Mouse (Mus musculus) midbrain, embryonic 14.5 days (tissue): Measurements from ENCODE around the gene Zc3h4. TPM values are rescaled to one million over a fixed set of nuclear protein-coding genes. Genes with fewer than 3 reads are reported as not detected.

Experiments used
- ATAC-seq: fragments of 200-750 bp; cut with Nextera tagmentation; 2 replicates; pipeline ENCODE4 v1.8.0; 2017; ENCODE audit warnings: moderate number of reproducible peaks, moderate library complexity; ENCODE audit not compliant: low FRiP score, low TSS enrichment
- DNase-seq: peaks from one replicate; pipeline ENCODE4 v3.0.0-alpha.2; 2015
- H3K27ac ChIP-seq: fragments of 300-500 bp; sonication (generic); replicated peaks from 2 replicates; pipeline ENCODE4 v1.5.1; 2014; ENCODE audit warnings: mild to moderate bottlenecking, low read depth, low read length, moderate library complexity
- H3K27me3 ChIP-seq: fragments of 300-500 bp; sonication (generic); 2 replicates; pipeline ENCODE4 v1.6.1; 2014; ENCODE audit warnings: low read length, control low read depth, mixed read lengths; ENCODE audit not compliant: control insufficient read depth, insufficient read depth
- H3K36me3 ChIP-seq: fragments of 300-500 bp; sonication (generic); 2 replicates; pipeline ENCODE4 v1.6.1; 2014; ENCODE audit warnings: low read length, control low read depth; ENCODE audit not compliant: control insufficient read depth, insufficient read depth
- H3K4me1 ChIP-seq: fragments of 300-500 bp; sonication (generic); 2 replicates; pipeline ENCODE4 v1.6.1; 2014; ENCODE audit warnings: mild to moderate bottlenecking, antibody characterized with exemption, low read length, control low read depth; ENCODE audit not compliant: control insufficient read depth, insufficient read depth
- H3K4me2 ChIP-seq: fragments of 300-500 bp; sonication (generic); 2 replicates; pipeline ENCODE4 v1.6.1; 2014; ENCODE audit warnings: mild to moderate bottlenecking, low read length, moderate library complexity
- H3K4me3 ChIP-seq: fragments of 300-500 bp; sonication (generic); replicated peaks from 2 replicates; pipeline ENCODE4 v1.5.1; 2014; ENCODE audit warnings: low read depth, low read length
- H3K9ac ChIP-seq: fragments of 300-500 bp; sonication (generic); replicated peaks from 2 replicates; pipeline ENCODE4 v1.6.1; 2014; ENCODE audit warnings: mild to moderate bottlenecking, low read length, moderate library complexity
- H3K9me3 ChIP-seq: fragments of 300-500 bp; sonication (generic); 2 replicates; pipeline ENCODE4 v1.6.1; 2016; ENCODE audit warnings: low read length, control low read depth, mixed read lengths; ENCODE audit not compliant: control insufficient read depth
- WGBS: fragments of 180-500 bp; shearing (Covaris S2); extraction: QIAGEN DNeasy Blood & Tissue Kit; methylation state at CpG from one replicate; pipeline ENCODE4 v1.1.7; 2014; 5-methylcytosine and 5-hydroxymethylcytosine counted together
- polyA plus RNA-seq: library from polyadenylated mRNA; unstranded; fragments of >200 nt; fragmentation: Nextera tagmentation; extraction: Ambion mirVana; gene quantifications from 2 replicates; pipeline ENCODE4 v1.2.1, GENCODE M21; 2014

The Zc3h4 gene
- polyA plus RNA-seq, 1 experiment from 2014 or later, result 19.2 TPM

DNA sequence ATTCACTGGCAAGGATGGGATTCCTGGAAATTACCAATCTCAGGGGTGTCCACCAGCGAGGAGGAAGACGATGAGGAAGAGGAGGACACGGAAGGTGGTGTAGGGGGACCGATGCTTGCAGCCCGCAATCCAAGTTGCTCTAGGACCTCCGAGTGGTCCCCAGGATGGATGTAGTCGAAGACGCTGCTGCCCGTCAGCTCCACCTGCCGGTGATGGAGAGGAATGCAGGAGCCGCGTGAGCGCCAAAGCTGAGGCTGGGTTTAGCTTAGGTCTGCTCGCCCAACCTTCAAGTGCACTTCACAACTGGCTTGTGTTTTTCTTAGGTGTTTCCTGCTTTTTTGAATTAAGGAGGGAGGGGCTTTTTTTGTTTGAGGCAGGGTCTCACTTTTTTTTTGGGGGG is 62.5 kb downstream of the Zc3h4 start:
- Histone ChIP-seq H3K4me3 (no peak overlapping the region), H3K9ac (no peak overlapping the region), H3K9me3 (no peaks in the 10 kb centered on the region), H3K27me3 (no peaks in the 10 kb centered on the region), H3K4me2 (no peak overlapping the region), H3K27ac (no peak overlapping the region), H3K36me3 (no peaks in the 10 kb centered on the region), H3K4me1 (no peaks in the 10 kb centered on the region)
- DNase-seq (peak; percentile 91), ATAC-seq (peak; percentile 44; the same call in 1 of the 2 replicates)
- 2% methylated on average over 14 of the region's 14 CpGs for WGBS

GRCm38 (mm10) chr7:16465160-16465559 is 64.5 kb downstream of the Zc3h4 start:
- H3K4me2 ChIP-seq, result no peak overlapping the region
- H3K9ac ChIP-seq, result no peak overlapping the region
- no peaks in the 10 kb centered on the region for H3K36me3 ChIP-seq
- H3K27me3 ChIP-seq, result no peaks in the 10 kb centered on the region
- no peak for ATAC-seq
- no peak overlapping the region for H3K4me3 ChIP-seq
- WGBS, result 17% methylated on average over 8 of the region's 8 CpGs
- DNase-seq, result peak; percentile 83
- H3K9me3 ChIP-seq, result no peaks in the 10 kb centered on the region
- H3K4me1 ChIP-seq, result no peaks in the 10 kb centered on the region
- H3K27ac ChIP-seq, result no peak overlapping the region

DNA sequence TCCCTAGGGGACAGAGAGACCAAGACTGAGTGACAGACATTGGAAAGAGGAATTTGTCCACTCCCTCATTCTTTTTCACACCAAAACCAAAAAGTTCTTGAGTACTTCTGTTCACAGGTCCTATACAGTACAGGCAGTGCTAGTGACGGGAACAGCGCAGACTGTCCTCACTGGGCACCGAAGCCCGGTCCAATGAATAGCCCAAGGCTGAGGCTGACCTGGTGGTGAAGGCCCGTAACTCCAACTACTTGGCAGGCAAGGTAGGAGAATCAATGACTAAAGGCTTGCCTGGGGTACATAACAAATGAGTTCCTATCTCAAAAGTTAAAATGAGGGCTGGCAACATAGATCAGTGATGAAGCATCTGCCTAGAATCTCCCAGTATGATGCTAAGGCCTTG is 64.9 kb downstream of the Zc3h4 start:
- WGBS, result 94% methylated on average over 5 of the region's 5 CpGs
- H3K9me3 ChIP-seq, result no peaks in the 10 kb centered on the region
- H3K4me2 ChIP-seq, result no peak overlapping the region
- DNase-seq (no peak), ATAC-seq (no peak)
- no peaks in the 10 kb centered on the region for H3K36me3 ChIP-seq
- H3K27ac ChIP-seq, result no peak overlapping the region
- no peak overlapping the region for H3K9ac ChIP-seq
- H3K27me3 ChIP-seq, result peaks cover 2% of the 10 kb centered on the region; the same call in 1 of the 2 replicates
- H3K4me3 ChIP-seq, result no peak overlapping the region
- no peaks in the 10 kb centered on the region for H3K4me1 ChIP-seq

GRCm38 (mm10) chr7:16466565-16466964 is 65.9 kb downstream of the Zc3h4 start:
- WGBS, result 70% methylated on average over 4 of the region's 4 CpGs
- H3K4me2 ChIP-seq, result no peak overlapping the region
- no peak overlapping the region for H3K27ac ChIP-seq
- no peak overlapping the region for H3K4me3 ChIP-seq
- H3K36me3 ChIP-seq, result no peaks in the 10 kb centered on the region
- no peak for DNase-seq
- no peak overlapping the region for H3K9ac ChIP-seq
- H3K9me3 ChIP-seq, result no peaks in the 10 kb centered on the region
- ATAC-seq, result no peak
- peaks cover 6% of the 10 kb centered on the region; the same call in 1 of the 2 replicates for H3K27me3 ChIP-seq
- H3K4me1 ChIP-seq, result no peaks in the 10 kb centered on the region

DNA sequence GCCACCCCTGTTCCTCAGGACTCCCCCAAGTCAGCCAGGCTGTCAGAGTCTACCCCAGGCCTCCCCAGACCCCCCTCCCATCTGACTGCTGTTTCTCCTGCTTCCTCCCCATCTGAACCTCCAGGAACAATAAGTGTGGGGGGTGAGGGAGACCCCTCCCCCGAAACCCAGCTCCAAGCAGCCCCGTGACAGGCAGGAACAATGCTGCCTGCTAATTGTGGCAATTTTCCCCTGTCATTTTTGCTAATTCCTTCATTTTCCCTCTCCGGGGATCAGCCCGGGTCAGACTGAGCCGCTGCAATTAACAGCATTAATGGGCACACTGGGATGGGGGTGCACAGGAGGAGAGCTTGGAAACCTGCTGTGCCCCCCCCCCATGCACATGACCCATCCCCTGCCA is 67.4 kb downstream of the Zc3h4 start:
- H3K4me3 ChIP-seq, result no peak overlapping the region
- no peak overlapping the region for H3K4me2 ChIP-seq
- WGBS, result 24% methylated on average over 5 of the region's 5 CpGs
- no peak overlapping the region for H3K27ac ChIP-seq
- DNase-seq, result no peak
- H3K4me1 ChIP-seq, result no peaks in the 10 kb centered on the region
- H3K9ac ChIP-seq, result no peak overlapping the region
- H3K36me3 ChIP-seq, result no peaks in the 10 kb centered on the region
- peaks cover 18% of the 10 kb centered on the region; the same call in 1 of the 2 replicates for H3K27me3 ChIP-seq
- ATAC-seq, result no peak
- no peaks in the 10 kb centered on the region for H3K9me3 ChIP-seq

DNA sequence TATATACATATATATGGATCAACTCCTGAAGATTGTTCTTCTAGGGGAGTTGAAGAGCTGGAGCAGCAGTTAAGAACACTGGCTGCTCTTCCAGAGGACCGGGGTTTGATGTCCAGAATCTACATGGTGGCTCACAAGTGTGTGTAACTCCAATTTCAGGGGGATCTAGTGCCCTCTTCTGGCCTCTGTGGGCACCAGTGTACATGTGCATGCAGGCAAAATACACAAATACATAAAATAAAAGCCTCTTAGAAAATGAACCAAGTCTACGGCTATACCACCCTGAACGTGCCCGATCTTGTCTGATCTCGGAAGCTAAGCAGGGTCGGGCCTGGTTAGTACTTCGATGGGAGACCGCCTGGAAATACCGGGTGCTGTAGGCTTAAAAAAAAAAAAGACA is 70.8 kb downstream of the Zc3h4 start:
- WGBS, result 36% methylated on average over 9 of the region's 9 CpGs
- ATAC-seq, result no peak
- no peak overlapping the region for H3K27ac ChIP-seq
- no peaks in the 10 kb centered on the region for H3K9me3 ChIP-seq
- H3K4me1 ChIP-seq, result peaks cover 7% of the 10 kb centered on the region
- peak; percentile 52 for DNase-seq
- H3K4me3 ChIP-seq, result no peak overlapping the region
- H3K9ac ChIP-seq, result no peak overlapping the region
- H3K4me2 ChIP-seq, result no peak overlapping the region
- H3K36me3 ChIP-seq, result no peaks in the 10 kb centered on the region
- H3K27me3 ChIP-seq, result peaks cover 52% of the 10 kb centered on the region

DNA sequence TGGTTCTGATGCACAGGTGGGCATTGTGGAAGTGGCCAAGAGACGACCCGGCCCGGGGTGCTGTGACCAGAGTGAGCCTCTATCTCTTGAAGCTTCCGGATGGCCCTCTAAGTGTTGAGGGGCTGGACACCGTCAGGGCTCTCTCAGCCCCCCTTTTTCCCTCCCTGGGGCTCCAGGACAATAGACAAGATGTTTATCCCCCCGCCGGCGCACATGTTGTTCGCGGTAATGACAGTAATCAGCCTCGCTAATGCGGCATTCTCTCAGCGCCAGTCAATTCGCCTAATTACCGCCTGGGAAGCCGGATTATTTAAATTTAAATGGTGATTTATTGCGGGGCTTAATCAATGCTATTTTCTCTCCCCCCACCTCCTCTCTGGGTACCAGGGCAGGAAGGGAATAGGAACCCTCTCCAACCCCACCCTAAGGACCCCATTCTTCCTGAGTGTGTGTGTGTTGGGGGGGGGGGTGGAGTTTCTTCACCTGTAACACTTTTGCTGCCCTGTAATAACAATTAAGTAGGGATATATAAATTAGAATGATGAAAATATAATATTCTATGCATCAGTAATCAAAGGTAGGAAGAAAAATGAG is 71.5 kb downstream of the Zc3h4 start:
- H3K4me3 ChIP-seq, result no peak overlapping the region
- no peak overlapping the region for H3K9ac ChIP-seq
- ATAC-seq (no peak), DNase-seq (peak; percentile 58)
- 5% methylated on average over 17 of the region's 17 CpGs for WGBS
- no peak overlapping the region for H3K27ac ChIP-seq
- H3K27me3 ChIP-seq, result peaks cover 59% of the 10 kb centered on the region
- H3K36me3 ChIP-seq, result no peaks in the 10 kb centered on the region
- 0 out of 2 replicates have a peak overlapping the region, but pooled peaks have one; percentile 8 for H3K4me2 ChIP-seq
- H3K9me3 ChIP-seq, result no peaks in the 10 kb centered on the region
- peaks cover 8% of the 10 kb centered on the region for H3K4me1 ChIP-seq

- 67% methylated on average over 8 of the region's 8 CpGs for WGBS
- H3K4me2 ChIP-seq, result no peak overlapping the region
- H3K4me3 ChIP-seq, result no peak overlapping the region
- H3K27me3 ChIP-seq, result peaks cover 63% of the 10 kb centered on the region
- no peak overlapping the region for H3K9ac ChIP-seq
- no peak overlapping the region for H3K27ac ChIP-seq
- H3K4me1 ChIP-seq, result peaks cover 8% of the 10 kb centered on the region
- no peaks in the 10 kb centered on the region for H3K9me3 ChIP-seq
- ATAC-seq, result no peak
- no peaks in the 10 kb centered on the region for H3K36me3 ChIP-seq
- no peak for DNase-seq
These were observed 73.1 kb downstream of the Zc3h4 start for GRCm38 (mm10) chr7:16473847-16474246.

DNA sequence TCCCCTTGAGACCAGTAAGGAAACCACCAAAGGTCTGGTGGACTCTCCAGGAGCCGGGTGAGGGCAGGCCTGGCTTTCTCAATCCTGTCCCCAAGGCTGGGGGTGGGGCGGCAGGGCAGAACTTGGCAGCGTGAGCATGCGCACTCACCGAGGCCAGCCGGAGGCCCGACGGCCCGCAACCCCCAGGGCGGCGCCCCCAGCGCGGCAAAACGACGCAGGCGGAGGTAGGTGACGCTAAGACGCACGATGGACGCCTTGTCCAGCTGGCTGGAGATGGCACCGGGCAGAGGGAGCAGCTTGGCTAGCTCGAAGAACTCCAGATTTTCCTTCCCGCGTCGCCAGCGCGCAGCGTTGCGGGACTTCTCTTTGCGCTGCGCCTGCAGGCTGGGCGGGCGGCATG is 73.7 kb downstream of the Zc3h4 start:
- H3K9me3 ChIP-seq, result no peaks in the 10 kb centered on the region
- H3K27ac ChIP-seq, result no peak overlapping the region
- H3K4me2 ChIP-seq, result peak overlapping the region; percentile 13; the same call in 1 of the 2 replicates
- peaks cover 8% of the 10 kb centered on the region for H3K4me1 ChIP-seq
- H3K9ac ChIP-seq, result no peak overlapping the region
- DNase-seq (no peak), ATAC-seq (no peak)
- 4% methylated on average over 33 of the region's 33 CpGs for WGBS
- H3K27me3 ChIP-seq, result peaks cover 63% of the 10 kb centered on the region
- H3K4me3 ChIP-seq, result peak overlapping the region; percentile 5; the same call in 1 of the 2 replicates
- H3K36me3 ChIP-seq, result no peaks in the 10 kb centered on the region
